Mouse (Mus musculus): Measurements from ENCODE around the gene Sparcl1.

GRCm38 (mm10) chr5:104089751-104090150 lies 23.8 kb downstream of the Sparcl1 start:
- TF ChIP-seq POLR2A (IDR thresholded peaks at IDR 0.05; ENCODE audit: extremely low read depth, insufficient read depth, low read length): no peak
- no peak for TF ChIP-seq CTCF (IDR thresholded peaks at IDR 0.05; ENCODE audit: extremely low read depth, insufficient read depth, low read length)

Data from cortical plate, adult 2 months (tissue).